ENCODE assay signal across 19 mouse cellular contexts in genomic region chr16:75439296-75439695, GRCm38 (mm10).
DNase-seq lines count a peak whose midpoint lies in the region; TF ChIP-seq lines count a peak whose summit lies in the region.
"Had no signal": no experiment of that assay in that cellular context is flagged by ENCODE, and none has a peak within 500 bp of the region (broad histone marks: within the 10 kb centered on the region; RNA-seq: fewer than 3 reads in every experiment).

No protein-coding gene starts in this region.

- no peak for TF ChIP-seq CTCF in left cerebral cortex, adult 2 months (IDR thresholded peaks at IDR 0.05)

- intact Hi-C loops in left cerebral cortex, adult 2 months (cut with DNase I), result loop anchor here (5.0 kb wide), 1 partner anchor 52 kb away; no protein-coding TSS in a partner anchor
- intact Hi-C loops in left cerebral cortex, postnatal 25 days (cut with DNase I), result no loop called here

- no peak overlapping the region for H3K4me3 ChIP-seq in left cerebral cortex, adult 2 months
- H3K4me3 ChIP-seq: embryonic facial prominence, embryonic 10.5 days; heart, embryonic 10.5 days; hindbrain, embryonic 12.5 days had no signal

- peak; percentile 8 to 57 for DNase-seq in frontal cortex, adult 2 months (ENCODE audit: extremely low spot score in 1 of 2, low spot score in 1 of 2)
- no peak for DNase-seq in frontal cortex, postnatal 25 days (ENCODE audit: low spot score in 2 of 2)
- DNase-seq in layer of hippocampus, adult 8-10 months (ENCODE audit: low spot score in 2 of 2), result peak; percentile 14 to 18
- no peak for DNase-seq in layer of hippocampus, adult 11-12 months (ENCODE audit: low spot score)
- peak; percentile 7 to 38 for DNase-seq in left cerebral cortex, adult 18-20 months (ENCODE audit: low spot score in 2 of 2)
- no peak for DNase-seq in left cerebral cortex, adult 2 months (ENCODE audit: extremely low spot score in 1 of 2, low spot score in 2 of 2)
- peak; percentile 13 to 80 for DNase-seq in left cerebral cortex, postnatal 25 days (ENCODE audit: low spot score in 2 of 2)
- no peak for DNase-seq in ovary, adult 18-20 months (ENCODE audit: low spot score)
- DNase-seq: adrenal gland, adult 2 months; adrenal gland, postnatal 25 days; cerebellum, adult 2 months; cerebellum, postnatal 10 days; gastrocnemius, postnatal 10 days; heart, adult 18-20 months; heart, postnatal 10 days; heart, postnatal 4 days had no signal

- no peak overlapping the region for H3K27ac ChIP-seq in left cerebral cortex, adult 2 months
- H3K27ac ChIP-seq: embryonic facial prominence, embryonic 10.5 days; heart, embryonic 10.5 days; hindbrain, embryonic 12.5 days had no signal

Comparison
In these comparisons a context has a peak if more than half of its experiments do, and no peak if none do; other contexts are left out.
1. DNase-seq: peak in frontal cortex, adult 2 months (2 of 2), layer of hippocampus, adult 8-10 months (2 of 2), left cerebral cortex, adult 18-20 months (2 of 2) and left cerebral cortex, postnatal 25 days (2 of 2); none in frontal cortex, postnatal 25 days (0 of 2), layer of hippocampus, adult 11-12 months (single experiment), left cerebral cortex, adult 2 months (0 of 2) and ovary, adult 18-20 months (single experiment).